Mouse (Mus musculus): ENCODE measurements around the gene Olfr763. TPM values are rescaled to one million over a fixed set of nuclear protein-coding genes. Genes with fewer than 3 reads are reported as not detected.

The Olfr763 gene
- total RNA-seq (2014; fragmentation: Nextera tagmentation) (not detected in 2 replicates), total RNA-seq (2017) (0.06 TPM in 1 of 2 replicates, not detected in the other), polyA plus RNA-seq (2012) (not detected in 2 replicates)

- H3K4me3 ChIP-seq (ENCODE audit: low read depth, low read length) = no peak within 1 kb of the TSS
- H3K9me3 ChIP-seq (replicated peaks) = no peaks in the 10 kb centered on the region
- no peaks in the 10 kb centered on the region for H3K27me3 ChIP-seq (ENCODE audit: insufficient read depth, low read length)
- no peaks in the 10 kb centered on the region for H3K36me3 ChIP-seq (replicated peaks)
- H3K4me1 ChIP-seq (ENCODE audit: insufficient read depth, low read depth, low read length) = no peaks in the 10 kb centered on the region
- ATAC-seq (ENCODE audit: extremely low read depth, insufficient number of reproducible peaks, low FRiP score, poor library complexity, severe bottlenecking) (no peak), DNase-seq (ENCODE audit: low spot score) (no peak)
- TF ChIP-seq POLR2AphosphoS5 (IDR thresholded peaks at IDR 0.05; ENCODE audit: insufficient replicate concordance, low read depth, low read length) = no peak
- no peak for TF ChIP-seq TAL1 (conservative IDR thresholded peaks at IDR 0.05; ENCODE audit: low read depth, low read length)
- TF ChIP-seq GATA1 (IDR thresholded peaks at IDR 0.05; ENCODE audit: borderline replicate concordance, low read length) = no peak
- TF ChIP-seq CTCF (IDR thresholded peaks at IDR 0.05; ENCODE audit: low read depth, low read length) = no peak
- no peak for TF ChIP-seq GATA2 (IDR thresholded peaks at IDR 0.05; ENCODE audit: borderline replicate concordance, low read depth, low read length)
These were observed at the start of gene Olfr763 for GRCm38 (mm10) chr10:129010288-129010841. Gene Olfr763 (plus strand): TSS chr10:129010791.

GRCm38 (mm10) chr10:128964961-128965360 is 45.6 kb upstream of the Olfr763 start:
- H3K9me3 ChIP-seq (replicated peaks) = no peaks in the 10 kb centered on the region
- ATAC-seq (ENCODE audit: extremely low read depth, insufficient number of reproducible peaks, low FRiP score, poor library complexity, severe bottlenecking) (no peak), DNase-seq (ENCODE audit: low spot score) (no peak)
- no peaks in the 10 kb centered on the region for H3K4me1 ChIP-seq (ENCODE audit: insufficient read depth, low read depth, low read length)
- no peaks in the 10 kb centered on the region for H3K36me3 ChIP-seq (replicated peaks)
- H3K4me3 ChIP-seq (ENCODE audit: low read depth, low read length) = no peak overlapping the region
- TF ChIP-seq TAL1 (conservative IDR thresholded peaks at IDR 0.05; ENCODE audit: low read depth, low read length) (no peak), CTCF (IDR thresholded peaks at IDR 0.05; ENCODE audit: low read depth, low read length) (no peak), GATA1 (IDR thresholded peaks at IDR 0.05; ENCODE audit: borderline replicate concordance, low read length) (no peak), GATA2 (IDR thresholded peaks at IDR 0.05; ENCODE audit: borderline replicate concordance, low read depth, low read length) (no peak), POLR2AphosphoS5 (IDR thresholded peaks at IDR 0.05; ENCODE audit: insufficient replicate concordance, low read depth, low read length) (no peak)
- H3K27me3 ChIP-seq (ENCODE audit: insufficient read depth, low read length) = peaks cover 14% of the 10 kb centered on the region

- no peaks in the 10 kb centered on the region for H3K9me3 ChIP-seq (replicated peaks)
- H3K36me3 ChIP-seq (replicated peaks) = no peaks in the 10 kb centered on the region
- TF ChIP-seq POLR2AphosphoS5 (IDR thresholded peaks at IDR 0.05; ENCODE audit: insufficient replicate concordance, low read depth, low read length) (no peak), CTCF (IDR thresholded peaks at IDR 0.05; ENCODE audit: low read depth, low read length) (no peak), GATA2 (IDR thresholded peaks at IDR 0.05; ENCODE audit: borderline replicate concordance, low read depth, low read length) (no peak), TAL1 (conservative IDR thresholded peaks at IDR 0.05; ENCODE audit: low read depth, low read length) (no peak), GATA1 (IDR thresholded peaks at IDR 0.05; ENCODE audit: borderline replicate concordance, low read length) (no peak)
- H3K27me3 ChIP-seq (ENCODE audit: insufficient read depth, low read length) = peaks cover 5% of the 10 kb centered on the region; the same call in 1 of the 2 replicates
- no peak overlapping the region for H3K4me3 ChIP-seq (ENCODE audit: low read depth, low read length)
- ATAC-seq (ENCODE audit: extremely low read depth, insufficient number of reproducible peaks, low FRiP score, poor library complexity, severe bottlenecking) (no peak), DNase-seq (ENCODE audit: low spot score) (no peak)
- no peaks in the 10 kb centered on the region for H3K4me1 ChIP-seq (ENCODE audit: insufficient read depth, low read depth, low read length)
These were observed 44.7 kb upstream of the Olfr763 start for GRCm38 (mm10) chr10:128965871-128966270.

GRCm38 (mm10) chr10:128968341-128968749 is 42.2 kb upstream of the Olfr763 start:
- H3K4me1 ChIP-seq (ENCODE audit: insufficient read depth, low read depth, low read length) = no peaks in the 10 kb centered on the region
- DNase-seq (ENCODE audit: low spot score) (no peak), ATAC-seq (ENCODE audit: extremely low read depth, insufficient number of reproducible peaks, low FRiP score, poor library complexity, severe bottlenecking) (no peak)
- H3K4me3 ChIP-seq (ENCODE audit: low read depth, low read length) = no peak overlapping the region
- H3K9me3 ChIP-seq (replicated peaks) = no peaks in the 10 kb centered on the region
- TF ChIP-seq POLR2AphosphoS5 (IDR thresholded peaks at IDR 0.05; ENCODE audit: insufficient replicate concordance, low read depth, low read length) = no peak
- no peak for TF ChIP-seq TAL1 (conservative IDR thresholded peaks at IDR 0.05; ENCODE audit: low read depth, low read length)
- no peak for TF ChIP-seq GATA1 (IDR thresholded peaks at IDR 0.05; ENCODE audit: borderline replicate concordance, low read length)
- no peak for TF ChIP-seq GATA2 (IDR thresholded peaks at IDR 0.05; ENCODE audit: borderline replicate concordance, low read depth, low read length)
- no peak for TF ChIP-seq CTCF (IDR thresholded peaks at IDR 0.05; ENCODE audit: low read depth, low read length)
- H3K27me3 ChIP-seq (ENCODE audit: insufficient read depth, low read length) = peaks cover 5% of the 10 kb centered on the region; the same call in 1 of the 2 replicates
- no peaks in the 10 kb centered on the region for H3K36me3 ChIP-seq (replicated peaks)

- no peak for DNase-seq (ENCODE audit: low spot score)
- H3K4me3 ChIP-seq (ENCODE audit: low read depth, low read length) = no peak overlapping the region
These were observed 39.8 kb upstream of the Olfr763 start for GRCm38 (mm10) chr10:128970740-128971250.

GRCm38 (mm10) chr10:128972841-128973240 is 37.8 kb upstream of the Olfr763 start:
- peaks cover 5% of the 10 kb centered on the region; the same call in 1 of the 2 replicates for H3K27me3 ChIP-seq (ENCODE audit: insufficient read depth, low read length)
- H3K9me3 ChIP-seq (replicated peaks) = no peaks in the 10 kb centered on the region
- ATAC-seq (ENCODE audit: extremely low read depth, insufficient number of reproducible peaks, low FRiP score, poor library complexity, severe bottlenecking) (no peak), DNase-seq (ENCODE audit: low spot score) (no peak)
- H3K36me3 ChIP-seq (replicated peaks) = no peaks in the 10 kb centered on the region
- no peak for TF ChIP-seq GATA1 (IDR thresholded peaks at IDR 0.05; ENCODE audit: borderline replicate concordance, low read length)
- no peak for TF ChIP-seq GATA2 (IDR thresholded peaks at IDR 0.05; ENCODE audit: borderline replicate concordance, low read depth, low read length)
- no peak for TF ChIP-seq TAL1 (conservative IDR thresholded peaks at IDR 0.05; ENCODE audit: low read depth, low read length)
- no peak for TF ChIP-seq POLR2AphosphoS5 (IDR thresholded peaks at IDR 0.05; ENCODE audit: insufficient replicate concordance, low read depth, low read length)
- no peak for TF ChIP-seq CTCF (IDR thresholded peaks at IDR 0.05; ENCODE audit: low read depth, low read length)
- H3K4me3 ChIP-seq (ENCODE audit: low read depth, low read length) = no peak overlapping the region
- H3K4me1 ChIP-seq (ENCODE audit: insufficient read depth, low read depth, low read length) = no peaks in the 10 kb centered on the region

More at GRCm38 (mm10) chr10:128970740-128971250, 39.8 kb upstream of the Olfr763 start:
- no peak for ATAC-seq (ENCODE audit: extremely low read depth, insufficient number of reproducible peaks, low FRiP score, poor library complexity, severe bottlenecking)
- H3K4me1 ChIP-seq (ENCODE audit: insufficient read depth, low read depth, low read length) = no peaks in the 10 kb centered on the region
- H3K27me3 ChIP-seq (ENCODE audit: insufficient read depth, low read length) = peaks cover 5% of the 10 kb centered on the region; the same call in 1 of the 2 replicates
- no peak for TF ChIP-seq GATA1 (IDR thresholded peaks at IDR 0.05; ENCODE audit: borderline replicate concordance, low read length)
- TF ChIP-seq CTCF (IDR thresholded peaks at IDR 0.05; ENCODE audit: low read depth, low read length) = no peak
- no peak for TF ChIP-seq POLR2AphosphoS5 (IDR thresholded peaks at IDR 0.05; ENCODE audit: insufficient replicate concordance, low read depth, low read length)
- TF ChIP-seq GATA2 (IDR thresholded peaks at IDR 0.05; ENCODE audit: borderline replicate concordance, low read depth, low read length) = no peak
- no peak for TF ChIP-seq TAL1 (conservative IDR thresholded peaks at IDR 0.05; ENCODE audit: low read depth, low read length)
- no peaks in the 10 kb centered on the region for H3K9me3 ChIP-seq (replicated peaks)
- no peaks in the 10 kb centered on the region for H3K36me3 ChIP-seq (replicated peaks)
